Mouse (Mus musculus) gastrocnemius, postnatal 25 days (tissue): Measurements from ENCODE around the gene Olfr1031. TPM values are rescaled to one million over a fixed set of nuclear protein-coding genes. Genes with fewer than 3 reads are reported as not detected.
"Not testable (repeated sequence)": the region's sequence is repeated elsewhere in the genome, so short reads cannot be mapped to it uniquely, and the experiment has no call there.

Source experiments
- DNase-seq: peaks from one replicate; pipeline ENCODE4 v3.0.0; 2022
- long read RNA-seq, 2 experiments: library from polyadenylated mRNA; stranded (forward); transcript quantifications; one replicate each; pipeline ENCODE4 v2.0.0; 2021
- total RNA-seq, 2 experiments: library from RNA; stranded (reverse); gene quantifications; 1 replicate in 1 of 2; 2 replicates in 1 of 2; pipeline ENCODE4 v1.2.3; 2021

Olfr1031 gene
- total RNA-seq, result not detected
- long read RNA-seq, experiment 1, result 0 reads
- long read RNA-seq, experiment 2, result 0 reads

GRCm38 (mm10) chr2:85990004-85990403 lies at the start of gene Olfr1031:
Olfr1031 (plus strand) TSS chr2:85990304.
- DNase-seq, result no peak

- no peak for DNase-seq
These were observed 40.0 kb upstream of the Olfr1031 start, which contains the start of gene Olfr1028 for GRCm38 (mm10) chr2:85950137-85950536. Olfr1028 (plus strand) TSS chr2:85950437.

GRCm38 (mm10) chr2:85973595-85973994 lies 16.5 kb upstream of the Olfr1031 start, which contains the start of gene Olfr1029:
Olfr1029 (plus strand) TSS chr2:85973895.
- no peak for DNase-seq

- DNase-seq, result no peak
These were observed 11.1 kb upstream of the Olfr1031 start, which contains the start of gene Olfr1030 for GRCm38 (mm10) chr2:85978976-85979375. Olfr1030 (plus strand) TSS chr2:85979276.

- DNase-seq, result no peak
These were observed 15.1 kb downstream of the Olfr1031 start, which contains the start of gene Olfr1032 for GRCm38 (mm10) chr2:86005240-86005639. Olfr1032 (plus strand) TSS chr2:86005540.

GRCm38 (mm10) chr2:86020406-86020805 lies 30.3 kb downstream of the Olfr1031 start, which contains the start of gene Olfr1033:
Olfr1033 (plus strand) TSS chr2:86020633.
- DNase-seq, result not testable (repeated sequence)

GRCm38 (mm10) chr2:86021518-86021917 lies 31.4 kb downstream of the Olfr1031 start:
- not testable (repeated sequence) for DNase-seq

Other genes with a start within 250 kb of the Olfr1031 start
- gene Olfr1012, start 227.5 kb upstream of the Olfr1031 start, total RNA-seq, result not detected
- not detected for gene Olfr1013, start 223.2 kb upstream of the Olfr1031 start, total RNA-seq
- gene Olfr1014, start 217.6 kb upstream of the Olfr1031 start, total RNA-seq, result not detected
- not detected for gene Olfr1015, start 208.3 kb upstream of the Olfr1031 start, total RNA-seq
- gene Olfr1016, start 187.8 kb upstream of the Olfr1031 start, total RNA-seq, result not detected
- not detected for gene Olfr1018, start 171.8 kb upstream of the Olfr1031 start, total RNA-seq
- not detected for gene Olfr1019, start 144.8 kb upstream of the Olfr1031 start, total RNA-seq
- gene Olfr1020, start 143.3 kb upstream of the Olfr1031 start, total RNA-seq, result not detected
- gene Olfr1022, start 121.7 kb upstream of the Olfr1031 start, total RNA-seq, result not detected
- gene Olfr1023, start 104.7 kb upstream of the Olfr1031 start, total RNA-seq, result not detected
- not detected for gene Olfr1024, start 85.3 kb upstream of the Olfr1031 start, total RNA-seq
- gene Olfr1025-ps1, start 75.1 kb upstream of the Olfr1031 start, total RNA-seq, result not detected
- not detected for gene Olfr1026, start 68.7 kb upstream of the Olfr1031 start, total RNA-seq
- gene Olfr1028, start 39.9 kb upstream of the Olfr1031 start, total RNA-seq, result not detected
- gene Olfr1029, start 16.4 kb upstream of the Olfr1031 start, total RNA-seq, result not detected
- gene Olfr1030, start 11.0 kb upstream of the Olfr1031 start, total RNA-seq, result not detected
- gene Olfr1032, start 15.2 kb downstream of the Olfr1031 start, total RNA-seq, result not detected
- under 1 TPM in 1 of 2 experiments, not detected in 1; 0.08 TPM for gene Olfr1033, start 30.3 kb downstream of the Olfr1031 start, total RNA-seq
- gene Olfr1034, start 55.6 kb downstream of the Olfr1031 start, total RNA-seq, result not detected
- not detected for gene Olfr1036, start 83.7 kb downstream of the Olfr1031 start, total RNA-seq
- gene Olfr1037, start 97.1 kb downstream of the Olfr1031 start, total RNA-seq, result not detected
- gene Olfr1039, start 145.6 kb downstream of the Olfr1031 start, total RNA-seq, result not detected
- not detected for gene Olfr1040, start 156.4 kb downstream of the Olfr1031 start, total RNA-seq
- gene Olfr1042, start 171.5 kb downstream of the Olfr1031 start, total RNA-seq, result not detected
- not detected for gene Olfr1043, start 177.2 kb downstream of the Olfr1031 start, total RNA-seq
- not detected for gene Olfr1044, start 187.5 kb downstream of the Olfr1031 start, total RNA-seq
- gene Olfr52, start 195.4 kb downstream of the Olfr1031 start, total RNA-seq, result not detected
- not detected for gene Olfr1045, start 212.7 kb downstream of the Olfr1031 start, total RNA-seq
- not detected for gene Olfr1046, start 229.0 kb downstream of the Olfr1031 start, total RNA-seq
- not detected for gene Olfr1047, start 241.1 kb downstream of the Olfr1031 start, total RNA-seq
- gene Olfr1048, start 250.0 kb downstream of the Olfr1031 start, total RNA-seq, result not detected